Mouse (Mus musculus): ENCODE measurements at regions not wholly inside any gene's neighbourhood (a gene's known extent, or its start where the extent isn't known, plus 50 kb on each side); places are given as distances from the start of the nearest gene placed in this dataset.

DNA sequence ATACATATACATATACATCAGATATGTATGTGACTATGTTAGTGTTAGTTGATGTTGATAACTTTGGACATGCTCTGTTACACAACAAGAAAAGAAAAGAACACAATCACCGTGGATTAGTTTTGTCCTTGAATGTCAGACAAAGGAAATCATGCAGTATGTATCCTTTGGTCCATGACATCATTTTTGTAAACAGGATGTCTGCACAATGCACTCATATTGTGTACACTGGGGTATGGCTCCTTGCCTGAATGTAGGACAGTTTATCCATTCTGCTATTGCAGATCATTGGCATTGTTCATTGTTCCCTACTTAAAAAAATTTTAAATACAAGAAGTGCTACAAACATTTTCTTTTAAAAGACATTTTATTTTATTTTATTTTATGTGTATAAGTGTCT, 157.6 kb upstream of the Gdf10 start:
- TF ChIP-seq POLR2A (IDR thresholded peaks at IDR 0.05; ENCODE audit: low read depth, low read length) (no peak), CTCF (conservative IDR thresholded peaks at IDR 0.05; ENCODE audit: insufficient read depth, insufficient read length, low read depth, low read length) (no peak)

Measured in kidney, adult 2 months (tissue).